Mouse (Mus musculus) heart, postnatal 4 days (tissue): Measurements from ENCODE around the gene Zfp853. TPM values are rescaled to one million over a fixed set of nuclear protein-coding genes. Genes with fewer than 3 reads are reported as not detected.

Experiments
- DNase-seq: peaks from one replicate; pipeline ENCODE4 v3.0.0; 2021
- total RNA-seq, 2 experiments: library from RNA; stranded (reverse); gene quantifications; 2 replicates each; pipeline ENCODE4 v1.2.3; 2021

The Zfp853 gene
- total RNA-seq, 2 experiments from 2014 or later, result 0.31 to 0.47 TPM

- DNase-seq, result no peak
These were observed 4.1 kb downstream of the Zfp853 start for GRCm38 (mm10) chr5:143289299-143289698.

DNA sequence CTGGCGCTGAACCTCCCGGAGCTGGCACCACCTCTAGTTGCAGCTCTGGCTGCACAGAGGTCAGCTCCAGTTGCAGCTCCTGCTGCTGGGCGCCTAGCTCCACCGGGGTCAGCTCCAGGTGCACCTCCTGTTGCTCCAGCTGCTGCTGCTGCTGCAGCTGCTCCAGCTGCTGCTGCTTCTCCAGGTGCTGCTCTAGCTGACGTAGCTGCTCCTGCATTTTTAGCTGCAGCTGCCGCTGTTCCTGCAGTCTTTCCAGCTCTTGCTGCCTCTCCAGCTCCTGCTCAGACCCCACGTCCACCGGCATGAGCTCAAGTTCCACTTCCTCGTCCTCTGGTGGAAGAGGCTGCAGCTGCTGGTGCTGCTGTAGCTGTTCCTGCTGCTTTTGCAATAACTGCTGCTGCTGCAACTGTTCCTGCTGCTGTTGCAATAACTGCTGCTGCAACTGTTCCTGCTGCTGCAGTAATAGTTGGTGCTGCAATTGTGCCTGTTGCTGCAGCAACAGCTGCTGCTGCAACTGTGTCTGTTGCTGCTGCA is 5.0 kb downstream of the Zfp853 start:
- DNase-seq, result no peak

GRCm38 (mm10) chr5:143287774-143288328 is 5.6 kb downstream of the Zfp853 start:
- DNase-seq, result no peak

- DNase-seq, result no peak
These were observed 8.7 kb downstream of the Zfp853 start for GRCm38 (mm10) chr5:143284762-143285161.

- DNase-seq, result no peak
These were observed 14.2 kb downstream of the Zfp853 start for GRCm38 (mm10) chr5:143279247-143279646.

DNA sequence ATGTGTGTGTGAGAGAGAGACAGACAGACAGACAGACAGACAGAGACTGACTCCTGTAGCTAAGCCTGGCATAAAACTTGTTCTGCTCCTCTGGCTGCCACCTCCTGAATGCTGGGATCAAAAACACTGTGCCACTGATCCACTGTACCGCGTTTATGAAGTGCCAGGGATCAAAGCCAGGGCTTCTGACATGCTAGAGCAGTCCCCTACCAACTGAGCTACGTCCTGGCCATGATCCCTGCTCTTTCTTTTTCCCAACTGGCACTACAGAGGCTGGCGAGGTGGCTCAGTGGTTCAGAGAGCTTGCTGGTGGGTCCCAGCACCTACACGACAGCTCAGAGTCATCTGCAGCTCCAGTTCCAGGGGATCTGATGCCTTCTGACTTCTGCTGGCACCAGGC is 17.7 kb downstream of the Zfp853 start:
- DNase-seq, result no peak

GRCm38 (mm10) chr5:143272540-143273330 is 20.7 kb downstream of the Zfp853 start:
- no peak for DNase-seq

DNA sequence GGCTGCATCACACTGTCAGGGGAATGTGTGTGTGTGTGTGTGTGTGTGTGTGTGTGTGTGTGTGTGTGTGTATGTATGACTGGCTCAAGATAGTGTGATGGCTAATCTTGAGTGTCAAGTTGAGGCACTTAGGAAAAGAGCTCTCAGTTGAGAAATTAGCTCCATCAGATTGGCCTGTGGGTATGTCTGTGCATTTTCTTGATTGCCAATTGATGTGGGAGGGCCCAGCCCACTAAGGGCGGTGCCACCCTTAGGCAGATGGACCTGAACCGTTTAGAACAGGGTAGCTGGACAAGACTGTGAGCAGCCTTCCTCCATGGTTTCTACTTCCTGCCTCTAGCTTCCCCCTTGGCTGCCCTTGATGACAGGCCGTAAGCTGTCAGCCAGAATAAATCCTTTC is 21.3 kb downstream of the Zfp853 start:
- no peak for DNase-seq

DNA sequence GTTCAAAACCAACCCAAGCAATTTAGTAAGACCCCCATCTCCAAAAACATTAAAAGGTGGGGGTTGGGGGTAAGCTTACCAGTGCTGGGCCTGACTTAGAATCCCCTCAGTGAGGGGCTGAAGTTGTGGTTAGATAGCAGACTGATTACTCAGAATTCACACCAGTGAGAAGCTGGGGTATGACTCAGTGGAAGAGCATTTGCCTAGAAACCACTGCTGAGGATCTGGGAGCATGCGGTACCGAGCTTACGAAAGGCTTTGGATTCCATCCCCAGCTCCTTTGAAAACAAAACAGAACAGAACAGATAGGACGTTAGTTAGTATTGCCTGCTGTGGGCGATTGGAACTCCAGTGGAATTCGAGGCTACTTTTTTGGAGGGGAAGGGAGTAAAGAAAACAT is 21.8 kb downstream of the Zfp853 start:
- DNase-seq, result no peak

DNA sequence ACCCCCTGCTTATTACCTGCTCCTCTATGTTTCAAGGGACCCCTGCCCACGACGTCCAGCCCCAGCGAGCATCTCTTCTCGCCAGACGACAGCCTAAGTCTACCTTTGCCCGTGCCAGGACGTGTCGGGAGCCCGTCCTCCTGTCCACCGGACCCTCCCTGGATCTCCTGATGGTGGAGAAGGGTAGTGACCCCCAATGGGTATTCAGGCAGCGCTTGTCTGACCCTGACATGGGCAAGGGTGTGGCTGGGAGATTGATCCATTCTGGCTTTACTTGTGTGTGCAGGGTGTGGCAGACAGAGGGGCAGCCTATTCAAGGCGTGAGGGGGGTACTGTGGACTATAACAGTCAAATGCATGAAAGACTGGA is 23.3 kb downstream of the Zfp853 start:
- DNase-seq, result no peak

DNA sequence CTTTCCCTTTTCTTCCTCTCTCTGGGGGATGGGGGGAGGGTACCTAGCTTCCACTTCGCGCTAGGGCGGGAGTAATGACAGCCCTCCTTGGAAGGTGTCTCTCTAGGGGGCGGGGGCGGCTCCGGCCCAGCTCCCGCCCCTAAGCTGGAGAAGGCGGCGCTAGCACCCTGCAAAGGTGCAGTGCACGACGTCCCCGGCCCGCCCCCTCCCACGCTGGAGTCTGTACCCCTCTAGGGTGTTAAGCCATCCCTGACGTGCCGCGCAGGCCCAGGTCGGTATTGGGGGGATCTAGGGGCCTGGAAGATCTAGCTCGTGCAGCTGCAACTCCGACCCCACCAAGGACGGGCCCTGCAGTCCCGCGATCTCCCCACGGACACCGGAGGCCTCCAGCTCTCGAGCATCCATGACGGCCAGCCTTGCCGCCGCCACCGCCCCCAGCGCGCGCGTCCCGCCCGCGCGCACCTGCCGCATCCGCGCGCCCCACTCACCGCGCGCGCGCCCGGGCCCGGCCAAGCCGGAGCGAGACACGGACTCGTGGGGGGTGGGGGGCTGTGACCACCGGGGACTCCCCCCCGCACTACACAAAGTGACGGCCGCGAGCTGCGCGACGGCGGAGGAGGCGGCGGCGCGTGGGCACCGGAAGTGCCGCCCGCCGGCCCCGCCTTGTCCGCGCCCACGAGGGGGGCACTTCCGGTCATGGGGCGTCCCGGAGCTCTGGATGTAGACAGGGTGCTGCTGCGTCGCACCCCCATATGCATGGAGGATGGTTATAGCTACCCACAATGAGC is 23.9 kb downstream of the Zfp853 start, which contains the start of gene Zfp316:
Zfp316 (minus strand) TSS at position 660 of the 788 bp plus-strand sequence.
- DNase-seq, result peak; percentile 73

GRCm38 (mm10) chr5:143268985-143269362 is 24.4 kb downstream of the Zfp853 start:
- DNase-seq, result no peak

GRCm38 (mm10) chr5:143266794-143267193 is 26.6 kb downstream of the Zfp853 start:
- no peak for DNase-seq

- DNase-seq, result no peak
These were observed 28.0 kb downstream of the Zfp853 start for GRCm38 (mm10) chr5:143265409-143265808.

GRCm38 (mm10) chr5:143264689-143265088 is 28.7 kb downstream of the Zfp853 start:
- no peak for DNase-seq

- no peak for DNase-seq
These were observed 31.8 kb downstream of the Zfp853 start for GRCm38 (mm10) chr5:143261636-143262035.

DNA sequence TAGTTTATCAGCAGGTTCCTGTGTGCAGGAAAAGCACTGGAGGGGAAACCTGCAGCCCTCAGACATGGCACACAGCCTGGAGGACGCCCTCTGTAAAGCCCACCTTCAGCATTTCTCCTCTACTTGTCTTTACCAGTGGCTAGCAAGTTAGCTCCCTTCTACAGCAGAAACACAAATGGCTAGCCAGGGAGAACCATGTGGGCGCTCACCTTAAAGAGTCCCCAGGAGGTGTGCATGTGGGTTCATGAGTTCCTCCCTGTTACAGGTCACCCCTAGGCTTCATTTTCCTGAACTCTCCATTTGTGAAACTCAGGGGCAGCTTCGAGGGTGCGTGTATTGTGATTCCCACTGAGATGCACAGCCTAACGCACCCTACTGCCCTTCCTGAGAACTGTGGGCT is 37.6 kb downstream of the Zfp853 start:
- DNase-seq, result no peak

DNA sequence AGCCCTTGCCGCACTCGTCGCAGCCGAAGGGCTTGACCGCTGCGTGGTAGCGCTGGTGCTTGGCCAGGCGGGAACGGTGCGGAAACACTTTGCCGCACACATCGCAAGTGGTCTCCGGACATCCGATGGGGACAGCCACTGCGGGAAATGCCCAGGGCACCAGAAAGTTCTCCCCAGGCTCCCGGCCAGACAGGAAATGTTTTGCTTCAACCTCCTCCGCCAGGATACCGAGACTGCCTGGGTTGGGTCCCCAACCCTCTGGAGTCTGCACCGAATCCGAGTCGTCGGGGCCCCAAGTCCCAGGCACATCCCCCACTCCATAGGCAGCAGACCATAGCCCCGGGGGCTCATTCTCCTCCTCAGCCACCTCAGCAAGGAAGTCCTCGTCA is 38.3 kb downstream of the Zfp853 start:
- no peak for DNase-seq

DNA sequence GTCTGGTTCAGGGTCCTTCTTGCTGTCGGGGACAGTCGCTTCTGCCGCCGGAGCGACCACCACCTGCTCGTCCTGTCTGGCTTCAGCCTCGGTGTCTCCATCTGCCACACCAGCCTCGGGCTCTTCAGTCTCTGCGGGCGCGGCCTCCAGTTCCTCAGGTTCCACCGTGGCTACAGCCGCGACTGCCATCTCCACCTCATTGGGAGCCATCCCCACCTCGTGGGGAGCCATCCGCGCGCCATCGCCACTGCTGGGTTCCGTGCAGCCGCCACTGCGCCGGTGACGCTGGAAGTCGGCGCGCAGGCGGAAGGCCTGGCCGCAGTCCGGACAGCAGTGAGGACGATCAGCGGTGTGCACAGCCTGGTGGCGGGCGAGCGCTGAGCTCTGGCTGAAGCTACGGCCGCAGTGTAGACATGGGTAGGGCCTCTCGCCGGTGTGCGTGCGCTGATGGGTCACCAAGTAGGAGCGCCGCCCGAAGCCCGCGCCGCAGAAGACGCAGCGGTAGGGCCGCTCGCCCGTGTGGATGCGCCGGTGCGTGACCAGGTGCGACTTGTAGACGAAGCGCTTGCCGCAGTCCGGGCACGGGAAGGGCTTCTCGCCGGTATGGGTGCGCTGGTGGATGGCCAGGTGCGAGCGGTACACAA is 38.8 kb downstream of the Zfp853 start:
- no peak for DNase-seq

GRCm38 (mm10) chr5:143253881-143254486 is 39.4 kb downstream of the Zfp853 start:
- peak; percentile 12 for DNase-seq

GRCm38 (mm10) chr5:143253186-143253880 is 40.1 kb downstream of the Zfp853 start:
- DNase-seq, result peak; percentile 15

- DNase-seq, result no peak
These were observed 40.6 kb downstream of the Zfp853 start for GRCm38 (mm10) chr5:143252791-143253185.
